Comparison of ENCODE assay signal across 20 mouse cellular contexts in genomic region chr2:72912708-72913457, GRCm38 (mm10).
DNase-seq lines count a peak whose midpoint lies in the region; ATAC-seq and TF ChIP-seq lines count a peak whose summit lies in the region.
"Had no signal": no experiment of that assay in that cellular context is flagged by ENCODE, and none has a peak within 500 bp of the region (broad histone marks: within the 10 kb centered on the region; RNA-seq: fewer than 3 reads in every experiment).

No protein-coding gene starts in this region.

- H3K4me1 ChIP-seq in forebrain, embryonic 14.5 days (ENCODE audit: control insufficient read depth, insufficient read depth, low read length) = peaks cover 14% of the 10 kb centered on the region
- H3K4me1 ChIP-seq in forebrain, embryonic 10.5 days = no peaks in the 10 kb centered on the region
- peaks cover 6% of the 10 kb centered on the region; the same call in 1 of the 2 replicates for H3K4me1 ChIP-seq in liver, postnatal 0 days (ENCODE audit: insufficient read depth)
- no peaks in the 10 kb centered on the region for H3K4me1 ChIP-seq in liver, embryonic 11.5 days (replicated peaks; ENCODE audit: control insufficient read depth, insufficient read depth, low read length)
- H3K4me1 ChIP-seq in forebrain, embryonic 15.5 days = peaks cover 18% of the 10 kb centered on the region
- H3K4me1 ChIP-seq in limb, embryonic 13.5 days = peaks cover 31% of the 10 kb centered on the region
- H3K4me1 ChIP-seq: embryonic facial prominence, embryonic 15.5 days; liver, embryonic 13.5 days; megakaryocyte, embryonic 14.5 days had no signal

- no peak overlapping the region for H3K4me3 ChIP-seq in forebrain, embryonic 14.5 days (ENCODE audit: low read depth, low read length)
- no peak overlapping the region for H3K4me3 ChIP-seq in forebrain, embryonic 10.5 days
- no peak overlapping the region for H3K4me3 ChIP-seq in liver, postnatal 0 days (ENCODE audit: low read depth, low read length)
- no peak overlapping the region for H3K4me3 ChIP-seq in liver, embryonic 11.5 days (ENCODE audit: low read depth, low read length)
- H3K4me3 ChIP-seq in forebrain, embryonic 15.5 days = no peak overlapping the region
- no peak overlapping the region for H3K4me3 ChIP-seq in limb, embryonic 13.5 days
- H3K4me3 ChIP-seq: embryonic facial prominence, embryonic 15.5 days; liver, embryonic 13.5 days; megakaryocyte, embryonic 14.5 days; midbrain, embryonic 15.5 days had no signal

- no peak for TF ChIP-seq EP300 in liver, postnatal 0 days (IDR thresholded peaks at IDR 0.05; ENCODE audit: low read depth)

- no peak overlapping the region for H3K4me2 ChIP-seq in forebrain, embryonic 14.5 days (ENCODE audit: low read length)
- H3K4me2 ChIP-seq in liver, postnatal 0 days (ENCODE audit: low read depth, low read length) = no peak overlapping the region
- H3K4me2 ChIP-seq in liver, embryonic 11.5 days = no peak overlapping the region
- H3K4me2 ChIP-seq in forebrain, embryonic 15.5 days (replicated peaks) = no peak overlapping the region
- H3K4me2 ChIP-seq in limb, embryonic 13.5 days (replicated peaks) = 0 out of 2 replicates have a peak overlapping the region, but pooled peaks have one; percentile 7
- H3K4me2 ChIP-seq: embryonic facial prominence, embryonic 15.5 days; hindbrain, embryonic 14.5 days; liver, embryonic 13.5 days; lung, embryonic 14.5 days; midbrain, embryonic 15.5 days had no signal

- no peaks in the 10 kb centered on the region for H3K27me3 ChIP-seq in forebrain, embryonic 14.5 days (replicated peaks; ENCODE audit: control insufficient read depth, insufficient read depth, low read length)
- H3K27me3 ChIP-seq in forebrain, embryonic 10.5 days (ENCODE audit: poor library complexity, severe bottlenecking) = no peaks in the 10 kb centered on the region
- no peaks in the 10 kb centered on the region for H3K27me3 ChIP-seq in liver, postnatal 0 days (ENCODE audit: insufficient read depth, low read length)
- H3K27me3 ChIP-seq in liver, embryonic 11.5 days (replicated peaks; ENCODE audit: control insufficient read depth, insufficient read depth, low read length) = no peaks in the 10 kb centered on the region
- no peaks in the 10 kb centered on the region for H3K27me3 ChIP-seq in forebrain, embryonic 15.5 days
- H3K27me3 ChIP-seq in limb, embryonic 13.5 days = no peaks in the 10 kb centered on the region
- H3K27me3 ChIP-seq: embryonic facial prominence, embryonic 15.5 days; liver, embryonic 13.5 days; midbrain, embryonic 15.5 days had no signal

- ATAC-seq in forebrain, embryonic 14.5 days = peak; percentile 85
- ATAC-seq in liver, postnatal 0 days = peak; percentile 44
- no peak for ATAC-seq in liver, embryonic 11.5 days (replicated peaks; ENCODE audit: low FRiP score)
- ATAC-seq in forebrain, embryonic 15.5 days (replicated peaks) = peak; percentile 70
- no peak for ATAC-seq in limb, embryonic 13.5 days (ENCODE audit: low FRiP score, low read depth)
- ATAC-seq in frontal cortex, adult (ENCODE audit: low TSS enrichment) = no peak
- ATAC-seq: midbrain, embryonic 15.5 days had no signal

- H3K9ac ChIP-seq in forebrain, embryonic 14.5 days (ENCODE audit: low read length) = no peak overlapping the region
- no peak overlapping the region for H3K9ac ChIP-seq in liver, postnatal 0 days (replicated peaks)
- no peak overlapping the region for H3K9ac ChIP-seq in liver, embryonic 11.5 days (ENCODE audit: low read depth, low read length)
- H3K9ac ChIP-seq in forebrain, embryonic 15.5 days (replicated peaks) = no peak overlapping the region
- H3K9ac ChIP-seq in limb, embryonic 13.5 days = no peak overlapping the region
- H3K9ac ChIP-seq: embryonic facial prominence, embryonic 15.5 days; hindbrain, embryonic 14.5 days; liver, embryonic 13.5 days; lung, embryonic 14.5 days; midbrain, embryonic 15.5 days had no signal

- 0 out of 2 replicates have a peak overlapping the region, but pooled peaks have one; percentile 6 for H3K27ac ChIP-seq in forebrain, embryonic 14.5 days (ENCODE audit: low read depth, low read length)
- no peak overlapping the region for H3K27ac ChIP-seq in forebrain, embryonic 10.5 days
- H3K27ac ChIP-seq in liver, postnatal 0 days (ENCODE audit: low read depth) = no peak overlapping the region
- H3K27ac ChIP-seq in liver, embryonic 11.5 days (ENCODE audit: low read depth, low read length) = no peak overlapping the region
- 0 out of 2 replicates have a peak overlapping the region, but pooled peaks have one; percentile 5 for H3K27ac ChIP-seq in forebrain, embryonic 15.5 days (replicated peaks)
- no peak overlapping the region for H3K27ac ChIP-seq in limb, embryonic 13.5 days
- H3K27ac ChIP-seq: embryonic facial prominence, embryonic 15.5 days; hindbrain, embryonic 14.5 days; liver, embryonic 13.5 days; midbrain, embryonic 15.5 days had no signal

- no peak for TF ChIP-seq CTCF in liver, postnatal 0 days (IDR thresholded peaks at IDR 0.05; ENCODE audit: low read depth)

- WGBS in forebrain, embryonic 14.5 days = 53% methylated on average over 11 of the region's 11 CpGs
- WGBS in forebrain, embryonic 10.5 days = 94% methylated on average over 11 of the region's 11 CpGs
- WGBS in liver, postnatal 0 days (ENCODE audit: insufficient replicate concordance) = 77% methylated on average over 11 of the region's 11 CpGs
- 89% methylated on average over 11 of the region's 11 CpGs for WGBS in liver, embryonic 11.5 days
- WGBS in forebrain, embryonic 15.5 days = 56% methylated on average over 11 of the region's 11 CpGs
- WGBS in limb, embryonic 13.5 days = 66% methylated on average over 11 of the region's 11 CpGs

- peak; percentile 80 for DNase-seq in forebrain, embryonic 14.5 days (ENCODE audit: low spot score)
- DNase-seq in forebrain, embryonic 10.5 days (ENCODE audit: extremely low spot score, low spot score) = no peak
- no peak for DNase-seq in liver, postnatal 0 days
- no peak for DNase-seq in liver, embryonic 11.5 days (ENCODE audit: low spot score)
- DNase-seq: adrenal gland, postnatal 25 days; gastrocnemius, postnatal 36 days; heart, postnatal 36 days; kidney, postnatal 36 days; liver, embryonic 13.5 days; lung, postnatal 36 days; right cerebral cortex, postnatal 14 days; spleen, adult 18-20 months had no signal

- H3K36me3 ChIP-seq in forebrain, embryonic 14.5 days (ENCODE audit: control insufficient read depth, insufficient read depth, low read length) = no peaks in the 10 kb centered on the region
- H3K36me3 ChIP-seq in forebrain, embryonic 10.5 days (replicated peaks) = no peaks in the 10 kb centered on the region
- H3K36me3 ChIP-seq in liver, postnatal 0 days (replicated peaks; ENCODE audit: insufficient read depth, low read length) = no peaks in the 10 kb centered on the region
- H3K36me3 ChIP-seq in liver, embryonic 11.5 days (ENCODE audit: control insufficient read depth, insufficient read depth, low read length) = no peaks in the 10 kb centered on the region
- no peaks in the 10 kb centered on the region for H3K36me3 ChIP-seq in forebrain, embryonic 15.5 days
- no peaks in the 10 kb centered on the region for H3K36me3 ChIP-seq in limb, embryonic 13.5 days
- H3K36me3 ChIP-seq: embryonic facial prominence, embryonic 15.5 days; liver, embryonic 13.5 days; midbrain, embryonic 15.5 days had no signal

- H3K9me3 ChIP-seq in forebrain, embryonic 14.5 days (replicated peaks; ENCODE audit: control insufficient read depth, low read length) = no peaks in the 10 kb centered on the region
- H3K9me3 ChIP-seq in forebrain, embryonic 10.5 days = no peaks in the 10 kb centered on the region
- H3K9me3 ChIP-seq in liver, postnatal 0 days (ENCODE audit: low read length) = no peaks in the 10 kb centered on the region
- H3K9me3 ChIP-seq in liver, embryonic 11.5 days (ENCODE audit: control insufficient read depth, low read length) = no peaks in the 10 kb centered on the region
- H3K9me3 ChIP-seq in forebrain, embryonic 15.5 days = no peaks in the 10 kb centered on the region
- H3K9me3 ChIP-seq in limb, embryonic 13.5 days = no peaks in the 10 kb centered on the region
- H3K9me3 ChIP-seq: embryonic facial prominence, embryonic 15.5 days; liver, embryonic 13.5 days; midbrain, embryonic 15.5 days had no signal

Comparison
In these comparisons a context has a peak if more than half of its experiments do, and no peak if none do; other contexts are left out.
1. ATAC-seq: peak in forebrain, embryonic 14.5 days (single experiment), liver, postnatal 0 days (single experiment) and forebrain, embryonic 15.5 days (single experiment); none in liver, embryonic 11.5 days (single experiment), limb, embryonic 13.5 days (single experiment) and frontal cortex, adult (single experiment).
2. H3K27ac ChIP-seq: peak in forebrain, embryonic 14.5 days (single experiment) and forebrain, embryonic 15.5 days (single experiment); none in forebrain, embryonic 10.5 days (single experiment), liver, postnatal 0 days (single experiment), liver, embryonic 11.5 days (single experiment) and limb, embryonic 13.5 days (single experiment).